Mouse (Mus musculus) liver, embryonic 14.5 days (tissue): ENCODE results near the gene Psmd5.

ENCODE experiments used
- CTCF ChIP-seq: IDR thresholded peaks from 2 replicates; pipeline ENCODE4 v1.5.1; 2016; ENCODE audit warnings: antibody characterized with exemption, low read depth, control low read depth
- EP300 ChIP-seq: IDR thresholded peaks from 2 replicates; pipeline ENCODE4 v1.6.1; 2016; ENCODE audit warnings: antibody characterized with exemption, low read depth

GRCm38 (mm10) chr2:34843211-34843939 is 31.4 kb downstream of the Psmd5 start:
- TF ChIP-seq CTCF = no peak
- no peak for TF ChIP-seq EP300
